11 mouse cellular contexts compared by ENCODE assay signal in the genomic region with DNA sequence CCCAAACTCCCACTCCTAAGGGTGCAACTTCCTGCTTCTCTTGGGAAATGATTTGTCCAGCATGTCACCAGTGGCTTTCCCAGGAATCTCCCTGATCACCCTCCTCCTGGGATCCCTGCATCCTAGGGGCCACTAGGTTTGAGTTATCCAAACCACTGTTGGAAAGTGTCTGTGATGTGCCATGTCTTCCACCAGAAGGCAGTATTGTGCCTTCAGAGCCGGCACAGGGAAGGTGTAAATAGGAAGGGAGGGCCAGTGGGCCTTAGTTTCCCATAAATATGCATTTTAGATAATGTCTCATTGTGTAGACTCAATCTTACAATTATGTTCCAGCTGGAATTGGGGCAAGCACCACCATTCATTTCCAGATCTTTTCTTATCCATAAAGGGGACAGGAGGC. TPM values are rescaled to one million over a fixed set of nuclear protein-coding genes. Genes with fewer than 3 reads are reported as not detected.
DNase-seq lines count a peak whose midpoint lies in the region; ATAC-seq and TF ChIP-seq lines count a peak whose summit lies in the region.
"Had no signal": no experiment of that assay in that cellular context is flagged by ENCODE, and none has a peak within 500 bp of the region (broad histone marks: within the 10 kb centered on the region; RNA-seq: fewer than 3 reads in every experiment).

No protein-coding gene starts in this region.

- intact Hi-C loops in heart, adult 2 months (cut with DNase I), result loop anchor here (10.0 kb wide), 1 partner anchor 421 kb away; no protein-coding TSS in a partner anchor

- no peak for TF ChIP-seq POLR2A in heart, adult 2 months (IDR thresholded peaks at IDR 0.05; ENCODE audit: insufficient read depth, low read depth, low read length)

- no peak overlapping the region for H3K4me3 ChIP-seq in heart, adult 2 months
- no peak overlapping the region for H3K4me3 ChIP-seq in heart, embryonic 10.5 days
- H3K4me3 ChIP-seq in liver, embryonic 14.5 days (ENCODE audit: insufficient read depth in 1 of 2, low read depth in 2 of 2, low read length in 2 of 2), result no peak overlapping the region
- no peak overlapping the region for H3K4me3 ChIP-seq in ES-E14 (ENCODE audit: insufficient read depth in 1 of 2, low read depth in 1 of 2, low read length in 2 of 2, poor library complexity in 1 of 2, severe bottlenecking in 1 of 2)
- H3K4me3 ChIP-seq in midbrain, embryonic 10.5 days, result no peak overlapping the region
- H3K4me3 ChIP-seq: embryonic facial prominence, embryonic 15.5 days had no signal

- peak; percentile 73 for TF ChIP-seq CTCF in heart, adult 2 months (IDR thresholded peaks at IDR 0.05)
- peak; percentile 60 for TF ChIP-seq CTCF in liver, embryonic 14.5 days (IDR thresholded peaks at IDR 0.05; ENCODE audit: low read depth)

- no peaks in the 10 kb centered on the region for H3K79me2 ChIP-seq in heart, adult 2 months (replicated peaks; ENCODE audit: control insufficient read depth, insufficient read depth, low read length)

- H3K9me3 ChIP-seq in heart, embryonic 10.5 days, result peaks cover 6% of the 10 kb centered on the region; the same call in 1 of the 2 replicates
- no peaks in the 10 kb centered on the region for H3K9me3 ChIP-seq in liver, embryonic 14.5 days (ENCODE audit: control insufficient read depth, low read length)
- no peaks in the 10 kb centered on the region for H3K9me3 ChIP-seq in ES-E14 (ENCODE audit: control insufficient read depth, insufficient read depth, low read depth, low read length)
- H3K9me3 ChIP-seq in midbrain, embryonic 10.5 days (replicated peaks), result peaks cover 11% of the 10 kb centered on the region
- H3K9me3 ChIP-seq: embryonic facial prominence, embryonic 15.5 days had no signal

- WGBS in heart, adult 2 months, result 10% methylated on average over 1 of the region's 1 CpGs
- 16% methylated on average over 1 of the region's 1 CpGs for WGBS in heart, embryonic 10.5 days
- WGBS in liver, embryonic 14.5 days (ENCODE audit: insufficient replicate concordance), result 8% methylated on average over 1 of the region's 1 CpGs
- 16% methylated on average over 1 of the region's 1 CpGs for WGBS in midbrain, embryonic 10.5 days

- ATAC-seq in liver, embryonic 14.5 days (ENCODE audit: insufficient read depth), result no peak

- H3K4me1 ChIP-seq in heart, adult 2 months (ENCODE audit: control insufficient read depth, insufficient read depth, low read length), result no peaks in the 10 kb centered on the region
- peaks cover 37% of the 10 kb centered on the region for H3K4me1 ChIP-seq in heart, embryonic 10.5 days
- H3K4me1 ChIP-seq in liver, embryonic 14.5 days (replicated peaks; ENCODE audit: control insufficient read depth in 2 of 2, insufficient read depth in 2 of 2, low read length in 1 of 2), result no peaks in the 10 kb centered on the region
- peaks cover 6 to 33% of the 10 kb centered on the region in 2 experiments; a peak in 3 of 4 replicates for H3K4me1 ChIP-seq in ES-E14 (ENCODE audit: control insufficient read depth in 2 of 2, insufficient read depth in 2 of 2, low read length in 2 of 2, poor library complexity in 1 of 2)
- peaks cover 11% of the 10 kb centered on the region for H3K4me1 ChIP-seq in midbrain, embryonic 10.5 days

- H3K27me3 ChIP-seq in heart, adult 2 months (ENCODE audit: control insufficient read depth, insufficient read depth, low read length), result no peaks in the 10 kb centered on the region
- peaks cover 8% of the 10 kb centered on the region; the same call in 1 of the 2 replicates for H3K27me3 ChIP-seq in heart, embryonic 10.5 days (ENCODE audit: insufficient read depth, poor library complexity, severe bottlenecking)
- H3K27me3 ChIP-seq in liver, embryonic 14.5 days (ENCODE audit: control insufficient read depth, insufficient read depth, low read length), result no peaks in the 10 kb centered on the region
- 0 out of 2 replicates have a peak, but pooled peaks cover 6% of the 10 kb centered on the region for H3K27me3 ChIP-seq in midbrain, embryonic 10.5 days (ENCODE audit: low read depth, poor library complexity, severe bottlenecking)
- H3K27me3 ChIP-seq: embryonic facial prominence, embryonic 15.5 days had no signal

- no peak overlapping the region for H3K9ac ChIP-seq in heart, adult 2 months (ENCODE audit: low read depth, low read length)
- H3K9ac ChIP-seq in liver, embryonic 14.5 days (replicated peaks), result no peak overlapping the region
- H3K9ac ChIP-seq in ES-E14 (ENCODE audit: insufficient read depth, low read depth, low read length, poor library complexity, severe bottlenecking), result no peak overlapping the region
- H3K9ac ChIP-seq: embryonic facial prominence, embryonic 15.5 days had no signal

- no peak for TF ChIP-seq EP300 in heart, adult 2 months (IDR thresholded peaks at IDR 0.05; ENCODE audit: insufficient read depth, low read depth, low read length)
- TF ChIP-seq EP300 in liver, embryonic 14.5 days (IDR thresholded peaks at IDR 0.05; ENCODE audit: low read depth), result no peak

- DNase-seq in heart, adult 2 months, result no peak
- DNase-seq in heart, embryonic 10.5 days (ENCODE audit: low spot score), result no peak
- DNase-seq in liver, embryonic 14.5 days (ENCODE audit: low read depth in 3 of 3, low spot score in 3 of 3), result no peak
- DNase-seq in liver (no peak), ES-E14 (ENCODE audit: low read depth, low spot score) (no peak)
- peak; percentile 7 for DNase-seq in lung, postnatal 14 days
- no peak for DNase-seq in midbrain, embryonic 10.5 days (ENCODE audit: low spot score)
- DNase-seq in T-cell, adult 2 months (ENCODE audit: low spot score), result no peak
- DNase-seq: gastrocnemius, postnatal 36 days; thymus, postnatal 25 days had no signal

- H3K4me2 ChIP-seq in liver, embryonic 14.5 days (ENCODE audit: low read depth), result no peak overlapping the region
- H3K4me2 ChIP-seq: embryonic facial prominence, embryonic 15.5 days had no signal

- no peak overlapping the region for H3K27ac ChIP-seq in heart, adult 2 months
- no peak overlapping the region for H3K27ac ChIP-seq in heart, embryonic 10.5 days
- H3K27ac ChIP-seq in liver, embryonic 14.5 days, result no peak overlapping the region
- no peak overlapping the region for H3K27ac ChIP-seq in ES-E14 (ENCODE audit: insufficient read depth, low read depth, low read length, poor library complexity, severe bottlenecking)
- no peak overlapping the region for H3K27ac ChIP-seq in midbrain, embryonic 10.5 days (replicated peaks)
- H3K27ac ChIP-seq: embryonic facial prominence, embryonic 15.5 days had no signal

- H3K36me3 ChIP-seq in heart, adult 2 months (ENCODE audit: control insufficient read depth, insufficient read depth, low read length), result no peaks in the 10 kb centered on the region
- H3K36me3 ChIP-seq in heart, embryonic 10.5 days, result peaks cover 31% of the 10 kb centered on the region
- H3K36me3 ChIP-seq in liver, embryonic 14.5 days (replicated peaks; ENCODE audit: control insufficient read depth, insufficient read depth, low read depth), result no peaks in the 10 kb centered on the region
- H3K36me3 ChIP-seq in ES-E14 (ENCODE audit: control insufficient read depth, insufficient read depth, low read length, poor library complexity, severe bottlenecking), result no peaks in the 10 kb centered on the region
- H3K36me3 ChIP-seq in midbrain, embryonic 10.5 days, result peaks cover 94% of the 10 kb centered on the region

- in situ Hi-C loops in ES-E14 (cut with MboI; ENCODE audit: low sequenced_read_pairs in 2 of 2, unreplicated experiment in 2 of 2), result loop anchor here in 1 of 2 experiments (10.0 kb wide), 1 partner anchor 121 kb away; no protein-coding TSS in a partner anchor

TF ChIP-seq in ES-E14, 5 proteins besides CTCF, POLR2A, EP300 and RAD21:
- no peak for TF ChIP-seq ZNF384 (IDR thresholded peaks at IDR 0.05; ENCODE audit: low read depth, low read length)
- TF ChIP-seq ZC3H11A (IDR thresholded peaks at IDR 0.05; ENCODE audit: borderline replicate concordance, low read depth, low read length), result peak; percentile 60; the same call in 1 of the 2 replicates

RNA-seq across cellular contexts. Expression of a gene that starts 39.1 kb away (rescaled TPM):
- 1 to 10 TPM; 4.5 to 5.5 TPM for total RNA-seq in heart, adult 2 months (2021)
- polyA plus RNA-seq in heart, adult 2 months (2012; rRNA removed), result 9.9 and 10.6 TPM in 2 replicates
- polyA plus RNA-seq in heart, embryonic 10.5 days (2016; fragmentation: Nextera tagmentation; extraction: Ambion mirVana), result 39.7 and 44.0 TPM in 2 replicates
- 29.9 and 32.5 TPM in 2 replicates for polyA plus RNA-seq in liver, embryonic 14.5 days (2012; rRNA removed)
- 36.2 and 43.7 TPM in 2 replicates for polyA plus RNA-seq in liver, embryonic 14.5 days (2014; fragmentation: Nextera tagmentation; extraction: Ambion mirVana)
- total RNA-seq in ES-E14 (2012; rRNA removed), result 32.2 and 45.5 TPM in 2 replicates
- 57.0 and 57.4 TPM in 2 replicates for polyA plus RNA-seq in midbrain, embryonic 10.5 days (2016; fragmentation: Nextera tagmentation; extraction: Ambion mirVana)
